Mouse (Mus musculus): ENCODE data around the gene Gatd1. TPM values are rescaled to one million over a fixed set of nuclear protein-coding genes. Genes with fewer than 3 reads are reported as not detected.

Gatd1 gene
- total and polyA plus RNA-seq, 3 experiments = 21.6 to 35.9 TPM; not detected in 1

GRCm38 (mm10) chr7:141462333-141462821 is 48.4 kb upstream of the Gatd1 start:
- peaks cover 0 to 3% of the 10 kb centered on the region in 2 experiments; a peak in 2 of 4 replicates for H3K36me3 ChIP-seq (ENCODE audit: control insufficient read depth in 1 of 2, insufficient read depth in 2 of 2, low read length in 2 of 2)
- H3K4me3 ChIP-seq (ENCODE audit: control insufficient read depth in 1 of 2, insufficient read depth in 1 of 2, low read depth in 2 of 2, low read length in 2 of 2) = no peak overlapping the region

GRCm38 (mm10) chr7:141461521-141462332 is 47.8 kb upstream of the Gatd1 start:
- Histone ChIP-seq H3K9me3 (replicated peaks; ENCODE audit: insufficient read depth, low read length) (no peaks in the 10 kb centered on the region), H3K79me2 (ENCODE audit: control insufficient read depth, insufficient read depth, low read length, poor library complexity) (no peaks in the 10 kb centered on the region), H3K36me3 (ENCODE audit: control insufficient read depth in 1 of 2, insufficient read depth in 2 of 2, low read length in 2 of 2) (peaks cover 0 to 1% of the 10 kb centered on the region in 2 experiments; a peak in 2 of 4 replicates), H3K4me1 (ENCODE audit: control insufficient read depth in 1 of 2, insufficient read depth in 2 of 2, low read length in 2 of 2) (peaks cover 1 to 11% of the 10 kb centered on the region in 2 experiments), H3K4me3 (ENCODE audit: control insufficient read depth in 1 of 2, insufficient read depth in 1 of 2, low read depth in 2 of 2, low read length in 2 of 2) (no peak overlapping the region), H3K27ac (ENCODE audit: control insufficient read depth, low read depth, low read length) (no peak overlapping the region), H3K27me3 (ENCODE audit: control insufficient read depth in 1 of 2, insufficient read depth in 2 of 2, low read length in 2 of 2) (no peaks in the 10 kb centered on the region), H3K9ac (ENCODE audit: control insufficient read depth, low read depth, low read length, poor library complexity, severe bottlenecking) (no peak overlapping the region)
- TF ChIP-seq TCF12 (IDR thresholded peaks at IDR 0.05; ENCODE audit: low read depth, low read length) = no peak
- TF ChIP-seq POLR2AphosphoS2 (IDR thresholded peaks at IDR 0.05; ENCODE audit: low read length) = no peak
- no peak for TF ChIP-seq BHLHE40 (IDR thresholded peaks at IDR 0.05; ENCODE audit: borderline replicate concordance, low read depth, low read length)
- TF ChIP-seq USF2 (IDR thresholded peaks at IDR 0.05; ENCODE audit: borderline replicate concordance in 1 of 2, insufficient read depth in 1 of 2, low read depth in 1 of 2, low read length in 2 of 2) = no peak
- TF ChIP-seq ETS1 (IDR thresholded peaks at IDR 0.05; ENCODE audit: low read depth, low read length) = no peak
- no peak for TF ChIP-seq E2F4 (IDR thresholded peaks at IDR 0.05; ENCODE audit: borderline replicate concordance, low read depth, low read length)
- DNase-seq (ENCODE audit: low read depth, low spot score) = no peak

More at GRCm38 (mm10) chr7:141462333-141462821, 48.4 kb upstream of the Gatd1 start:
- H3K27ac ChIP-seq (ENCODE audit: control insufficient read depth, low read depth, low read length) = no peak overlapping the region
- peaks cover 1% of the 10 kb centered on the region; the same call in 1 of the 2 replicates for H3K79me2 ChIP-seq (ENCODE audit: control insufficient read depth, insufficient read depth, low read length, poor library complexity)
- H3K9ac ChIP-seq (ENCODE audit: control insufficient read depth, low read depth, low read length, poor library complexity, severe bottlenecking) = no peak overlapping the region
- no peaks in the 10 kb centered on the region for H3K9me3 ChIP-seq (replicated peaks; ENCODE audit: insufficient read depth, low read length)
- no peaks in the 10 kb centered on the region for H3K27me3 ChIP-seq (ENCODE audit: control insufficient read depth in 1 of 2, insufficient read depth in 2 of 2, low read length in 2 of 2)
- TF ChIP-seq NRF1 (IDR thresholded peaks at IDR 0.05; ENCODE audit: insufficient read depth, low read depth, low read length, poor library complexity, severe bottlenecking) = no peak
- TF ChIP-seq MXI1 (IDR thresholded peaks at IDR 0.05; ENCODE audit: low read depth, low read length) = no peak
- no peak for TF ChIP-seq TCF12 (IDR thresholded peaks at IDR 0.05; ENCODE audit: low read depth, low read length)
- TF ChIP-seq POLR2AphosphoS5 (IDR thresholded peaks at IDR 0.05; ENCODE audit: borderline replicate concordance, low read depth, low read length) = no peak
- no peak for DNase-seq (ENCODE audit: low read depth, low spot score)
- H3K4me1 ChIP-seq (ENCODE audit: control insufficient read depth in 1 of 2, insufficient read depth in 2 of 2, low read length in 2 of 2) = peaks cover 5 to 14% of the 10 kb centered on the region in 2 experiments

- Histone ChIP-seq H3K4me3 (ENCODE audit: control insufficient read depth in 1 of 2, insufficient read depth in 1 of 2, low read depth in 2 of 2, low read length in 2 of 2) (no peak within 1 kb of the TSS), H3K4me1 (ENCODE audit: control insufficient read depth in 1 of 2, insufficient read depth in 2 of 2, low read length in 2 of 2) (peaks cover 0 to 8% of the 10 kb centered on the region in 2 experiments; a peak in 1 of 4 replicates), H3K36me3 (ENCODE audit: control insufficient read depth in 1 of 2, insufficient read depth in 2 of 2, low read length in 2 of 2) (no peaks in the 10 kb centered on the region), H3K9me3 (replicated peaks; ENCODE audit: insufficient read depth, low read length) (no peaks in the 10 kb centered on the region), H3K27me3 (ENCODE audit: control insufficient read depth in 1 of 2, insufficient read depth in 2 of 2, low read length in 2 of 2) (no peaks in the 10 kb centered on the region), H3K79me2 (ENCODE audit: control insufficient read depth, insufficient read depth, low read length, poor library complexity) (no peaks in the 10 kb centered on the region; the same call in 1 of the 2 replicates), H3K9ac (ENCODE audit: control insufficient read depth, low read depth, low read length, poor library complexity, severe bottlenecking) (no peak within 1 kb of the TSS), H3K27ac (ENCODE audit: control insufficient read depth, low read depth, low read length) (no peak within 1 kb of the TSS)
- DNase-seq (ENCODE audit: low read depth, low spot score) = no peak
- TF ChIP-seq MAZ (IDR thresholded peaks at IDR 0.05; ENCODE audit: low read depth, low read length) = no peak
- no peak for TF ChIP-seq UBTF (IDR thresholded peaks at IDR 0.05; ENCODE audit: borderline replicate concordance, insufficient read depth, low read depth, low read length)
Observed at GRCm38 (mm10) chr7:141460391-141461113, 46.6 kb upstream of the Gatd1 start, which contains the start of gene Cracr2b. TSS of gene Cracr2b (plus strand) at chr7:141461094.
